Mouse (Mus musculus) left cerebral cortex, postnatal 10 days (tissue): ENCODE results near the gene Ppp2r5a. TPM values are rescaled to one million over a fixed set of nuclear protein-coding genes. Genes with fewer than 3 reads are reported as not detected.

Experiments
- DNase-seq, 2 experiments: peaks; one replicate each; pipeline ENCODE4 v3.0.0; 2021 to 2022; ENCODE audit warnings: low spot score in 2 of 2, mixed read lengths in 1 of 2; ENCODE audit errors: extremely low spot score in 1 of 2
- intact Hi-C: fragments of 180-260 bp; cut with DNase I; formaldehyde crosslinking; loops from one replicate; pipeline ENCODE4 v1.15.1; 2025
- total RNA-seq, 2 experiments: library from RNA; stranded (reverse); gene quantifications; 2 replicates each; pipeline ENCODE4 v1.2.3; 2021

Gene Ppp2r5a
- total RNA-seq, 2 experiments from 2014 or later, result 60.5 to 64.3 TPM

- DNase-seq, result no peak
These were observed 91.7 kb downstream of the Ppp2r5a start for GRCm38 (mm10) chr1:191311296-191311898.

GRCm38 (mm10) chr1:191307766-191308455 lies 95.2 kb downstream of the Ppp2r5a start:
- no peak for DNase-seq
- intact Hi-C loops, result no loop called here

More at GRCm38 (mm10) chr1:191311296-191311898, 91.7 kb downstream of the Ppp2r5a start:
- intact Hi-C loops, result loop anchor here (5.0 to 10.0 kb wide), 2 partner anchors 251 to 503 kb away; no protein-coding TSS in a partner anchor

- DNase-seq, result no peak
- intact Hi-C loops, result no loop called here
These were observed 96.8 kb downstream of the Ppp2r5a start for GRCm38 (mm10) chr1:191306316-191306715.

- no peak for DNase-seq
- intact Hi-C loops, result no loop called here
These were observed 97.5 kb downstream of the Ppp2r5a start for GRCm38 (mm10) chr1:191305610-191306009.

- no peak for DNase-seq
- intact Hi-C loops, result no loop called here
These were observed 98.9 kb downstream of the Ppp2r5a start for GRCm38 (mm10) chr1:191304216-191304615.

- DNase-seq, result no peak
- intact Hi-C loops, result no loop called here
These were observed 99.3 kb downstream of the Ppp2r5a start for GRCm38 (mm10) chr1:191303736-191304135.

Other genes starting within 250 kb of the Ppp2r5a start
- gene Fam71a, start 238.5 kb downstream of the Ppp2r5a start, total RNA-seq, result not detected
- gene Atf3, start 185.2 kb downstream of the Ppp2r5a start, total RNA-seq, result under 1 TPM; 0.39 to 0.77 TPM
- 10 to 100 TPM; 81.5 to 82.4 TPM for gene Nenf, start 85.1 kb downstream of the Ppp2r5a start, total RNA-seq
- 10 to 100 TPM in 1 of 2 experiments, 1 to 10 TPM in 1; 9.8 to 11.5 TPM for gene Tmem206, start 77.4 kb downstream of the Ppp2r5a start, total RNA-seq
- gene Dtl, start 172.3 kb upstream of the Ppp2r5a start, total RNA-seq, result 1 to 10 TPM; 4.3 to 4.7 TPM
- 10 to 100 TPM; 33.1 to 35.2 TPM for gene Ints7, start 172.4 kb upstream of the Ppp2r5a start, total RNA-seq